Mouse (Mus musculus): Measurements from ENCODE around the gene Fam222b. TPM values are rescaled to one million over a fixed set of nuclear protein-coding genes. Genes with fewer than 3 reads are reported as not detected.

Fam222b gene
- polyA plus RNA-seq, 1 experiment from 2014 or later, result 21.1 TPM

DNA sequence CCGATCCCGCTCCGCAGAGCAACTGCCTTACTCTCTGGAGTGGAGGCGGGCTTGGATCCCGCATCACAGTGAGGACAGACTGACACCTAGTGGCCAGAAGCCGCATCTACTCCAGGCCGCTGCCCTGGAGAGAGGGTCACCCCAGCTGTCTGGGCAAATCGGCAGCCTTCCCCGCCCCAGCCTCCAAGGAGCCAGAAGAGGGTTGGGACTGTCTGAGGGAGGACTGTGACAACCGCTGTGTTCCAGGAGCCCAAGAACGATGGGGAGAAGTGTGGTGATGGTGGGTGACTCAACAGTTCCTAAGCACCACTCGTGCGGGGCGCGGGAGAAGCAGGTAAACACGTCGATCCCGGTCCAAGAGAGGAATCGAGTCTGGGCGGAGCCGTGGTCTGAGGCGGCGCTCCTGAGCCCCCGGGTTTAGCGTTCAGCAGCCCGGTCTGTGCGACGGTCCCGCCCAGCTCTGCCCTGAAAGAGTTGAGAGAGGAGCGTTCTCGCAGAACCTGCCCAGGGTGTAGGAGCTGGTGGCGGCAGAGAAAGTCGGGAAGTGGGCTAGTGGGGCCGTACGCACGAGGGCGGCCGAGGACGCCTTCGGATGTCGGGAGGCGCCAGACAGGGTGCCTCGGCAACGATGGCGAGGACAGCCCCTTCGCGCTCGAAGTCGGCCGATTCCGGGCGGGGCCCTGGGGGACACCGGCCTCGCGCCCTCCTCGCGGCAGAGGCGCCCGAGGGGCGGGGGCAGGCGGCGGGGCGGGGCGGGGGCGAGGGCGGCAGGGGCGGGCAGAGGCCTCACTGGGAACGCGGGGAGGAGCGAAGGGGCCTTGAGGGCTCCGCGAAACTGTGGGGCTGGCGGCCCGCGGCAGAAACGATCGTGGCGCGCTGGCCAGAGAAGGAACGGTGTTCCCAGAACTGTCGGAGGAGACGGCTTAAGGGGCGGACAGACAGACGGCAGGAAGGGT, 83.7 kb downstream of the Fam222b start:
- WGBS, result under 1% methylated on average over 56 of the region's 84 CpGs
- Histone ChIP-seq H3K27ac (ENCODE audit: low read length) (peak overlapping the region; percentile 86), H3K27me3 (replicated peaks; ENCODE audit: control insufficient read depth, insufficient read depth, low read length) (no peaks in the 10 kb centered on the region), H3K4me1 (replicated peaks; ENCODE audit: control insufficient read depth, insufficient read depth, low read length) (peaks cover 51% of the 10 kb centered on the region), H3K9ac (replicated peaks; ENCODE audit: low read depth, low read length) (peak overlapping the region; percentile 58), H3K9me3 (ENCODE audit: control insufficient read depth, low read length) (no peaks in the 10 kb centered on the region), H3K4me3 (replicated peaks; ENCODE audit: low read length) (peak overlapping the region; percentile 44), H3K36me3 (ENCODE audit: control insufficient read depth, insufficient read depth) (peaks cover 19% of the 10 kb centered on the region), H3K4me2 (ENCODE audit: low read length) (peak overlapping the region; percentile 68)
- ATAC-seq, result peak; percentile 92

DNA sequence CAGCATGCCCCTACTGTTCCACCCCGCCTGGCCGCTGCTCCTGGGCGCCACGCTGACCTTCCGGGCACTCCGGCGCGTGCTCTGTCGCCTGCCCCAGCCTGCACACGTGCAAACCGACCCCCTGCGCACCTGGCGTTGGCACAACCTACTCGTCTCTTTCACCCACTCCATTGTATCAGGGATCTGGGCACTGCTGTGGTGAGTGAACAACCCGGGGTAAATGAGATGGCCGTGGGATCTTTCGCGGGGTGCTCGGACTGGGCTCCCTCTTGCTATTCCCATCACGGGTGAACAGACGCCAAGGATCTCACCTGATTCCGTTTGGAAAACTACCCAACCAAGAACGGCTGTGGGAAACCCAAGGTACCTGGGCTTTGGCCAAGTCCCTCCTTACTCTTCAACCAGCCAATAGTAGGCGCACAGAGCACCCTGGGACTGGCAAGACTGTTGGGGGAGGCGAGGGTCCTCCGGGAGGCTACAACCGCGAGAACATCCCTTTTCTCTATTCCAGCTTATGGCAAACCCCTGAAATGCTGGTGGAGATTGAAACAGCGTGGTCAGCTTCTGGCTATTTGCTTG, 84.5 kb downstream of the Fam222b start:
- H3K27me3 ChIP-seq (replicated peaks; ENCODE audit: control insufficient read depth, insufficient read depth, low read length), result no peaks in the 10 kb centered on the region
- H3K4me2 ChIP-seq (ENCODE audit: low read length), result peak overlapping the region; percentile 68
- peaks cover 54% of the 10 kb centered on the region for H3K4me1 ChIP-seq (replicated peaks; ENCODE audit: control insufficient read depth, insufficient read depth, low read length)
- WGBS, result 2% methylated on average over 29 of the region's 29 CpGs
- ATAC-seq, result no peak
- peak overlapping the region; percentile 58 for H3K9ac ChIP-seq (replicated peaks; ENCODE audit: low read depth, low read length)
- H3K9me3 ChIP-seq (ENCODE audit: control insufficient read depth, low read length), result no peaks in the 10 kb centered on the region
- peak overlapping the region; percentile 44 for H3K4me3 ChIP-seq (replicated peaks; ENCODE audit: low read length)
- H3K36me3 ChIP-seq (ENCODE audit: control insufficient read depth, insufficient read depth), result peaks cover 19% of the 10 kb centered on the region
- H3K27ac ChIP-seq (ENCODE audit: low read length), result peak overlapping the region; percentile 86

DNA sequence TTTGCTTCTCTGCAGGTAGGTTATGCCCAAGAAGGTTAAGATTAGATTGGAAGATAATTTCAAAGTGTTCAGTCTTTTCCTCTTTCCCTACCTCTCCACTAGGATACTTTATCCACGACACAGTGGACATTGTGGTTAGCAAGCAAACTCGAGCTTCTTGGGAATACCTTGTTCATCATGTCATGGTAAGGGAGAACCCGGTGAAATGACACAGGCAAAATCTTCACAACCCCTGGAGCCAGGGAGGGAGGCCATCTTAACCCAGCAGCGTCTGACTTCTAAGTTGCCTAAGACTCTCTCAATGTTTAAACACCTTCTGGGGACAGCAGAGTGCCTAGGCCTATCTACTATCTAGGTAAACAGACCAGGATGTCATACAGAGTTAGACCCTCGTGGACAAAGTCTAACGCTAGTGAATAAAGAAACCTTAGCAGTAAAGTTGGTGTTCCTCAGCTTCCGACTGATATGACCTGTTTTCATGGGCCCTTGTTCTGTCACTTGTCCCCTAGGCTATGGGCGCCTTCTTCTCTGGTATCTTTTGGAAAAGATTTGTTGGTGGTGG, 85.1 kb downstream of the Fam222b start:
- H3K27ac ChIP-seq (ENCODE audit: low read length), result no peak overlapping the region
- H3K4me3 ChIP-seq (replicated peaks; ENCODE audit: low read length), result peak overlapping the region; percentile 44
- H3K9me3 ChIP-seq (ENCODE audit: control insufficient read depth, low read length), result no peaks in the 10 kb centered on the region
- 32% methylated on average over 8 of the region's 8 CpGs for WGBS
- no peak overlapping the region; the same call in 1 of the 2 replicates for H3K9ac ChIP-seq (replicated peaks; ENCODE audit: low read depth, low read length)
- peak overlapping the region; percentile 68 for H3K4me2 ChIP-seq (ENCODE audit: low read length)
- H3K4me1 ChIP-seq (replicated peaks; ENCODE audit: control insufficient read depth, insufficient read depth, low read length), result peaks cover 57% of the 10 kb centered on the region
- ATAC-seq, result no peak
- peaks cover 19% of the 10 kb centered on the region for H3K36me3 ChIP-seq (ENCODE audit: control insufficient read depth, insufficient read depth)
- H3K27me3 ChIP-seq (replicated peaks; ENCODE audit: control insufficient read depth, insufficient read depth, low read length), result no peaks in the 10 kb centered on the region

DNA sequence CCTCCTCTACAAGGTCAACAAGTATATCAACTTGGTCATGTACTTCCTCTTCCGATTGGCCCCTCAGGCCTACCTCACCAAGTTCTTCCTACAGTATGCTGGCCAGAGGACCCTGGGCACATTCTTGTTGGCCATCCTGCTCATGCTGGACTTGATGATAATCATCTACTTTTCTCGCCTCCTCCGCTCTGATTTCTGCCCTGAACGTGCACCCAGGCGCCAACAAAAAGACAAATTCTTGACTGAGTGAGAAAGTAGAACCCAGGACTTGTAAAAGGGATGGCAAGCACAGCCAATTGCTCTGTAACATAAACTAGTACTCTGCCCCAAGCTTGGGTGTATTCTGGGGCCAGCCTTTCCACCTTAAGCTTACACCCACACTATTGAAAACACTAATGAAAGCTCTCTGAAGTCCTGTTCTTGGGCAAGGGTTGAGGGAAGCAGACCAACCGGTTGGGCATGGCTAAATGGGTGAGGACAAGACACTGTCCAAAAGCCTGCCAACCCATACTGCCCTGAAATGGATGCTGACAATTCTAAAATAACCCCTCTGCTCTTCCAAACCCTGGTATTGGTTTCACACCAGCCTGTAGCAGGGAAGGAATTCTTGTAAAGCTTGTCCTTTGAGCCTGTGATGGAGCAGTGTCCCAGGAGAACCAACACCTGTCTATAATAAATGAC, 85.8 kb downstream of the Fam222b start:
- WGBS, result 86% methylated on average over 6 of the region's 6 CpGs
- no peak overlapping the region for H3K4me3 ChIP-seq (replicated peaks; ENCODE audit: low read length)

DNA sequence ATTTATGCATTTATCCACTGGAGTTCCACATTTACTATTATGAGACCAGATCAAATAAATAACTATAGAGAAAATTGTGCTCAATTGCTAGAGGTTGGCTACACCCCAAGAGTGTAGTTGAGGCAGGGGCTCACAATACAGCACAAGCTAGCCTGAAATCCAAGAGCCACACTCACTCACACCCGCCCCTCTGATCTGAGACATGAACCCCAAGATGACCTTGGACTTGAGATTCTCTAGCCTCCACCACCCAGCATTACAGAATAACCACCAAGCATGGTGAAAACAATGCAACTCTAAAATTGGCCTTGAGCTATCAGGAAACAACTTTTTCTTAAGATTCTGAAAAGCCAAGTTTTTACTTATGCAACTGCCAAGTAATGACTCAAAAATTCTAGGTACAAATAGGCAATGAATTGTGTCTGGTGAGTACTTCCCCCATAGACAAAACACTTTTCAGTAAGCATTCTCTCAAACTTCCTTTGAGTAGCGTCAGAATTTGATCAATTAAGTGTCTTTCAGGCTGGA, 87.4 kb downstream of the Fam222b start:
- 45% methylated on average over 2 of the region's 2 CpGs for WGBS
- no peak for ATAC-seq
- peaks cover 19% of the 10 kb centered on the region for H3K36me3 ChIP-seq (ENCODE audit: control insufficient read depth, insufficient read depth)
- H3K27me3 ChIP-seq (replicated peaks; ENCODE audit: control insufficient read depth, insufficient read depth, low read length), result no peaks in the 10 kb centered on the region
- H3K4me1 ChIP-seq (replicated peaks; ENCODE audit: control insufficient read depth, insufficient read depth, low read length), result peaks cover 51% of the 10 kb centered on the region
- no peaks in the 10 kb centered on the region for H3K9me3 ChIP-seq (ENCODE audit: control insufficient read depth, low read length)
- H3K4me2 ChIP-seq (ENCODE audit: low read length), result peak overlapping the region; percentile 59
- peak overlapping the region; percentile 88 for H3K4me3 ChIP-seq (replicated peaks; ENCODE audit: low read length)
- H3K9ac ChIP-seq (replicated peaks; ENCODE audit: low read depth, low read length), result no peak overlapping the region
- H3K27ac ChIP-seq (ENCODE audit: low read length), result no peak overlapping the region

More for the DNA sequence above, 85.8 kb downstream of the Fam222b start:
- no peak overlapping the region for H3K4me2 ChIP-seq (ENCODE audit: low read length)
- H3K4me1 ChIP-seq (replicated peaks; ENCODE audit: control insufficient read depth, insufficient read depth, low read length), result peaks cover 57% of the 10 kb centered on the region
- no peak overlapping the region for H3K27ac ChIP-seq (ENCODE audit: low read length)
- no peak overlapping the region for H3K9ac ChIP-seq (replicated peaks; ENCODE audit: low read depth, low read length)
- peaks cover 19% of the 10 kb centered on the region for H3K36me3 ChIP-seq (ENCODE audit: control insufficient read depth, insufficient read depth)
- no peaks in the 10 kb centered on the region for H3K9me3 ChIP-seq (ENCODE audit: control insufficient read depth, low read length)
- H3K27me3 ChIP-seq (replicated peaks; ENCODE audit: control insufficient read depth, insufficient read depth, low read length), result no peaks in the 10 kb centered on the region
- no peak for ATAC-seq

DNA sequence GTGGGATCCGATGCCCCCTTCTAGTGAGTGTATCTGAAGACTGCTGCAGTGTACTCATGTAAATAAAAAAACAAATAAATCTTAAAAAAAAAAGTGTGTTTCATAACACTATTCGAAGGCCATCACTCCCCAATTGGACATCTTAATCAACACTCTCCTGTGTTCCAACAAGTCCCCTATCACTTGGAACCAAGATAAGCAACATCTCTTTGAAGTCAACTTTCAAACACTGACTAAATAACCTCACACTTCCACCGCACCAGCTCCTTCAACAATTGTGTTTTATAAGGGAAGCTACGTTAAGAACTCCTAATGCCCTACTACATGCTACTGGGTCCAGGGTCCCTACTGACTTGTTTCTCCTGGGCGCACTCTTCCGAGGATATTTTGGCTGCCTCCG, 88.0 kb downstream of the Fam222b start:
- no peaks in the 10 kb centered on the region for H3K9me3 ChIP-seq (ENCODE audit: control insufficient read depth, low read length)
- H3K4me1 ChIP-seq (replicated peaks; ENCODE audit: control insufficient read depth, insufficient read depth, low read length), result peaks cover 46% of the 10 kb centered on the region
- no peak overlapping the region for H3K27ac ChIP-seq (ENCODE audit: low read length)
- H3K36me3 ChIP-seq (ENCODE audit: control insufficient read depth, insufficient read depth), result peaks cover 19% of the 10 kb centered on the region
- WGBS, result 8% methylated on average over 7 of the region's 7 CpGs
- peak overlapping the region; percentile 88 for H3K4me3 ChIP-seq (replicated peaks; ENCODE audit: low read length)
- no peaks in the 10 kb centered on the region for H3K27me3 ChIP-seq (replicated peaks; ENCODE audit: control insufficient read depth, insufficient read depth, low read length)
- H3K4me2 ChIP-seq (ENCODE audit: low read length), result peak overlapping the region; percentile 59
- H3K9ac ChIP-seq (replicated peaks; ENCODE audit: low read depth, low read length), result peak overlapping the region; percentile 96
- no peak for ATAC-seq

DNA sequence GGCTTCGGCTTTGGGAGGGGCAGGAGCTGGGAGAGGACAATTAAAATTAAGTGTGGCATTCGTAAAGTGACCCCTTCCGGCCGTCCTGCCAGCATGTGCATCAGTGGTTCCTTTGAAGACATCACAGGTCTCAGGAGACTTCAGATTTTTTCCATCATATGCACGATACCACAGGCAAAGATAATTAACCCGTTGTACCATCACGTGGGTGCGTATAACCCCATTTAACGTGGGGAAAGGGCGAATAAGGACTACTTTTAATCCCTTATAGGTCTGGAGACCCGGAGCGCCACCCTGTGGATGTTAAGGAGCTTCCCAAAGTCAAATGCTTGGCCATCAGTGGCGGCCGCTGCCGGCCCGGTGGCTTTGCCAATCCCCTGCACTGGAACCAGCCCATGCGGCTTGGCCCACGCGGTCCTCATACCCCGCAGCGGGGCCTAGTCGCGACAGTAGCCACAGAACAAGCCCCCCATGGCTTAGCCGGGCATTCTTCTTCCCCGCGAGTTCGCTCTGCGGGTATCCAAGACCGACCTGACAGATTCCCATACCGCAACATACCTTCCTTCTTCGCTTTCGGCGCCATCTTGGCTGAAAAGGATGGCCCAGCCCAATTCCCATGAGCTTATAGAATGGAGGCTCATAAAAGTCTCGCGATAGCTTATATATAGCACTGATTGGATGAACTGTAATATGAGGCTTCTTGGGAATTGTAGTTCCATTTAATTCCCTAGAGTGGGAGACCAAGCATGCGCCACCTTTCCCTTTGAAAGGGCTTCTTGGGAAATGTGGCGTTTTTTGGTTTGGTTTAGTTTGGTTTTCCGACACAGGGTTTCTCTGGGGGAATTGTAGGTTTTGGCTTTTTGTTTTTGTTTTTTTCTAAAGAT, 88.7 kb downstream of the Fam222b start, which contains the start of gene Rpl23a:
TSS of gene Rpl23a (minus strand) at position 624 of the 884 bp plus-strand sequence.
- Histone ChIP-seq H3K4me1 (replicated peaks; ENCODE audit: control insufficient read depth, insufficient read depth, low read length) (peaks cover 41% of the 10 kb centered on the region), H3K36me3 (ENCODE audit: control insufficient read depth, insufficient read depth) (peaks cover 19% of the 10 kb centered on the region), H3K27ac (ENCODE audit: low read length) (peak within 1 kb of the TSS; percentile 95), H3K4me3 (replicated peaks; ENCODE audit: low read length) (peak within 1 kb of the TSS; percentile 88), H3K4me2 (ENCODE audit: low read length) (peak within 1 kb of the TSS; percentile 59), H3K27me3 (replicated peaks; ENCODE audit: control insufficient read depth, insufficient read depth, low read length) (no peaks in the 10 kb centered on the region), H3K9me3 (ENCODE audit: control insufficient read depth, low read length) (no peaks in the 10 kb centered on the region), H3K9ac (replicated peaks; ENCODE audit: low read depth, low read length) (peak within 1 kb of the TSS; percentile 96)
- under 1% methylated on average over 38 of the region's 38 CpGs for WGBS
- peak; percentile 96 for ATAC-seq

DNA sequence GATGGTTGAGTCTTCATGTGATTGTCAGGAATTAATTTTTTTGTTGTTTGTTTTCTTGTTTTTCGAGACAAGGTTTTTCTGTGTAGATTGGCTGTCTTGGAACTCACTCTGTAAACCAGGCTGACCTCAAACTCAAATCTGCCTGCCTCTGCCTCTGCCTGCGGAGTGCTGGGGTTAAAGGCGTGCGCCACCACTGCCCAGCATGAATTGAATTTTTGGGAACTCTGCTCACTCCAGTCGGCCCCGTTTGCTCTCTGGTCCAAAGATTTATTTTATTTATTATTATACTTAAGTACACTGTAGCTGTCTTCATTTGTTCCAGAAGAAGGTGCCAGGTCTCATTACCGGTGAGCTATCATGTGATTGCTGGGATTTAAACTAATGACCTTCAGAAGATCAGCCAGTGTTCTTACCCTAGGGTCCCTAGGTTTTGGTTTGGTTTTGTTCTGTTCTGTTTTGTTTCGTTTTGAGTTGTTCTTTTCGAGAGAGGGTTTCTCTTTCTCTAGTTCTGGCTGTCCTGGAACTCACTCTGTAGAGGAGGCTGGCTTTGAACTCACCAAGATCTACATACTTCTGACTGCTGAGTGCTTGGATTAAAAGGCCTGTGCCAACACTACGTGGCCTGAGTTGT, 89.5 kb downstream of the Fam222b start:
- H3K9me3 ChIP-seq (ENCODE audit: control insufficient read depth, low read length), result no peaks in the 10 kb centered on the region
- H3K27ac ChIP-seq (ENCODE audit: low read length), result no peak overlapping the region
- H3K27me3 ChIP-seq (replicated peaks; ENCODE audit: control insufficient read depth, insufficient read depth, low read length), result no peaks in the 10 kb centered on the region
- WGBS, result 54% methylated on average over 10 of the region's 10 CpGs
- H3K9ac ChIP-seq (replicated peaks; ENCODE audit: low read depth, low read length), result 0 out of 2 replicates have a peak overlapping the region, but pooled peaks have one; percentile 1
- peaks cover 19% of the 10 kb centered on the region for H3K36me3 ChIP-seq (ENCODE audit: control insufficient read depth, insufficient read depth)
- H3K4me3 ChIP-seq (replicated peaks; ENCODE audit: low read length), result peak overlapping the region; percentile 88; the same call in 1 of the 2 replicates
- peak; percentile 4; the same call in 1 of the 2 replicates for ATAC-seq
- peaks cover 33% of the 10 kb centered on the region for H3K4me1 ChIP-seq (replicated peaks; ENCODE audit: control insufficient read depth, insufficient read depth, low read length)
- H3K4me2 ChIP-seq (ENCODE audit: low read length), result peak overlapping the region; percentile 34
